In genomic region chr17:86832562-86833327, GRCm38 (mm10) we compare ENCODE assay signal across 8 mouse cellular contexts.
DNase-seq lines count a peak whose midpoint lies in the region; ATAC-seq and TF ChIP-seq lines count a peak whose summit lies in the region.

No protein-coding gene starts in this region.

- H3K4me1 ChIP-seq in heart, adult 2 months (ENCODE audit: control insufficient read depth, insufficient read depth, low read length), result no peaks in the 10 kb centered on the region
- no peaks in the 10 kb centered on the region for H3K4me1 ChIP-seq in heart, embryonic 11.5 days (ENCODE audit: control insufficient read depth, insufficient read depth, low read length)
- no peaks in the 10 kb centered on the region for H3K4me1 ChIP-seq in liver, embryonic 14.5 days (replicated peaks; ENCODE audit: control insufficient read depth in 2 of 2, insufficient read depth in 2 of 2, low read length in 1 of 2)

- H3K36me3 ChIP-seq in heart, adult 2 months (ENCODE audit: control insufficient read depth, insufficient read depth, low read length), result no peaks in the 10 kb centered on the region
- no peaks in the 10 kb centered on the region for H3K36me3 ChIP-seq in heart, embryonic 11.5 days (ENCODE audit: control insufficient read depth, insufficient read depth, low read length)
- no peaks in the 10 kb centered on the region for H3K36me3 ChIP-seq in liver, embryonic 14.5 days (replicated peaks; ENCODE audit: control insufficient read depth, insufficient read depth, low read depth)

- no peak overlapping the region for H3K27ac ChIP-seq in heart, adult 2 months
- H3K27ac ChIP-seq in heart, embryonic 11.5 days (ENCODE audit: low read depth, low read length), result no peak overlapping the region
- H3K27ac ChIP-seq in liver, embryonic 14.5 days, result no peak overlapping the region

- no peak overlapping the region for H3K9ac ChIP-seq in heart, adult 2 months (ENCODE audit: low read depth, low read length)
- H3K9ac ChIP-seq in heart, embryonic 11.5 days (ENCODE audit: low read depth, low read length), result no peak overlapping the region
- H3K9ac ChIP-seq in liver, embryonic 14.5 days (replicated peaks), result no peak overlapping the region

- H3K9me3 ChIP-seq in heart, embryonic 11.5 days (replicated peaks; ENCODE audit: control insufficient read depth, low read length), result no peaks in the 10 kb centered on the region
- no peaks in the 10 kb centered on the region for H3K9me3 ChIP-seq in liver, embryonic 14.5 days (ENCODE audit: control insufficient read depth, low read length)

- no peak overlapping the region for H3K4me2 ChIP-seq in heart, embryonic 11.5 days
- no peak overlapping the region for H3K4me2 ChIP-seq in liver, embryonic 14.5 days (ENCODE audit: low read depth)

- no peaks in the 10 kb centered on the region for H3K79me2 ChIP-seq in heart, adult 2 months (replicated peaks; ENCODE audit: control insufficient read depth, insufficient read depth, low read length)

- WGBS in heart, adult 2 months, result 69% methylated on average over 19 of the region's 19 CpGs
- WGBS in heart, embryonic 11.5 days (ENCODE audit: insufficient replicate concordance), result 70% methylated on average over 19 of the region's 19 CpGs
- WGBS in liver, embryonic 14.5 days (ENCODE audit: insufficient replicate concordance), result 56% methylated on average over 19 of the region's 19 CpGs

- no peak overlapping the region for H3K4me3 ChIP-seq in heart, adult 2 months
- no peak overlapping the region for H3K4me3 ChIP-seq in heart, embryonic 11.5 days (ENCODE audit: low read depth, low read length)
- H3K4me3 ChIP-seq in liver, embryonic 14.5 days (ENCODE audit: insufficient read depth in 1 of 2, low read depth in 2 of 2, low read length in 2 of 2), result no peak overlapping the region

- ATAC-seq in heart, embryonic 11.5 days (replicated peaks; ENCODE audit: insufficient number of reproducible peaks, low FRiP score, low TSS enrichment), result no peak
- ATAC-seq in liver, embryonic 14.5 days (ENCODE audit: insufficient read depth), result no peak
- ATAC-seq in monocyte, adult 5-6 weeks (replicated peaks; ENCODE audit: insufficient number of reproducible peaks, low FRiP score, low TSS enrichment, poor library complexity, severe bottlenecking), result no peak

- no peaks in the 10 kb centered on the region for H3K27me3 ChIP-seq in heart, adult 2 months (ENCODE audit: control insufficient read depth, insufficient read depth, low read length)
- no peaks in the 10 kb centered on the region for H3K27me3 ChIP-seq in heart, embryonic 11.5 days (ENCODE audit: control insufficient read depth, insufficient read depth, low read length)
- H3K27me3 ChIP-seq in liver, embryonic 14.5 days (ENCODE audit: control insufficient read depth, insufficient read depth, low read length), result no peaks in the 10 kb centered on the region

- TF ChIP-seq POLR2A in heart, adult 2 months (IDR thresholded peaks at IDR 0.05; ENCODE audit: insufficient read depth, low read depth, low read length), result no peak

- TF ChIP-seq CTCF in heart, adult 2 months (IDR thresholded peaks at IDR 0.05), result peak; percentile 95
- TF ChIP-seq CTCF in liver, embryonic 14.5 days (IDR thresholded peaks at IDR 0.05; ENCODE audit: low read depth), result peak; percentile 92

- intact Hi-C loops in heart, adult 2 months (cut with DNase I), result loop anchor here (5.0 kb wide), 2 partner anchors 75 to 335 kb away; no protein-coding TSS in a partner anchor

- peak; percentile 44 to 66 for DNase-seq in heart, adult 2 months
- peak; percentile 41 for DNase-seq in thymus, postnatal 14 days
- DNase-seq in thymus, adult 18-20 months, result no peak
- DNase-seq in embryo, embryonic 11 days, result peak; percentile 35
- no peak for DNase-seq in liver, embryonic 14.5 days (ENCODE audit: low read depth in 3 of 3, low spot score in 3 of 3)
- no peak for DNase-seq in frontal cortex, postnatal 10 days (ENCODE audit: low spot score in 2 of 2)

- TF ChIP-seq EP300 in heart, adult 2 months (IDR thresholded peaks at IDR 0.05; ENCODE audit: insufficient read depth, low read depth, low read length), result no peak
- TF ChIP-seq EP300 in liver, embryonic 14.5 days (IDR thresholded peaks at IDR 0.05; ENCODE audit: low read depth), result no peak

Comparison
In these comparisons a context has a peak if more than half of its experiments do, and no peak if none do; other contexts are left out.
1. DNase-seq: peak in heart, adult 2 months (2 of 2), thymus, postnatal 14 days (single experiment) and embryo, embryonic 11 days (single experiment); none in thymus, adult 18-20 months (0 of 2), liver, embryonic 14.5 days (0 of 3) and frontal cortex, postnatal 10 days (0 of 2).